Mouse (Mus musculus): ENCODE data around the gene H2-DMb2. TPM values are rescaled to one million over a fixed set of nuclear protein-coding genes. Genes with fewer than 3 reads are reported as not detected.
"Not testable (repeated sequence)": the region's sequence is repeated elsewhere in the genome, so short reads cannot be mapped to it uniquely, and the experiment has no call there.

Gene H2-DMb2
- polyA plus RNA-seq, 1 experiment: 0.18 TPM

DNA sequence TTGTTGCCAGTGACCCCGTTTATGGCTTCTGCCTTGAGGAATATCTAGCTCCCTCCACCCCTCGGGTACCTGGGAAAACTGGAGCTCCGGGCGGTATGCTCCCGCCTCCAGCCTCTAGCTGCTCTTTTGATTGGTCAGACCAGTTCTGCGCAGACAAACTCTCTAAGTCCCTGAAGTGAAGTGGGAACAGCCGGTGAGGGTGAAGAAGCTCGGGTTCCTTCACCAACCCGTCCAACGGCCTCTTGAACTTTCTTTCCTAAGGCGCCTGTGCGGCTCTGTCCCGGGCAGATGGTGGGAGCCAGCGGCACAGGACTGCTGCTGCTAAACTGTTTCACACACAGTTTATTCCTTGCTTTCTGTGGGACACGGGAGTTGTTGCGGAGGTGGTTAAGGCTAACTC, 3.7 kb upstream of the H2-DMb2 start:
- peak; percentile 42 for DNase-seq (ENCODE audit: low read depth)
- TF ChIP-seq POLR2A (IDR thresholded peaks at IDR 0.05; ENCODE audit: borderline replicate concordance, extremely low read depth, insufficient read depth, insufficient read length, poor library complexity, severe bottlenecking) (no peak), CTCF (IDR thresholded peaks at IDR 0.05; ENCODE audit: borderline replicate concordance, extremely low read depth, insufficient read depth, insufficient read length) (no peak)

DNA sequence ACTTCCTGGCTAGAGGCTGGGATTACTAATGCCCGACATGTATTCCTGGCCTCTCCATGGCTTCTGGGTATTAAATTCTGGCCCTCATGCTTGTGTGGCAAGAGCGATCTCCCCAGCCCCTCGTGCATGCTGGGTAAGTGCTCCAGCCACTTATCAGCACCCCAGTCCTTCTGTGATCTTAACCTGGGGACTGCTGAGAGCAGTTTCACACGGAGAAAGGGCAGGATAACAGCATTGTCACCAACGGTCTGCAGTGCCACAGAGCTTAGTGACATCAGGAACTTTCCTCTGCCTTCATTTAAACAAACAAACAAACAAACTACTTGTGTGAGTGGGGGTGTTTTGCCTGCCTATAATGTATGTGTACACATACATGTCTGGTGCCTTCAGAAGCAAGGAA, 2.9 kb upstream of the H2-DMb2 start:
- DNase-seq (ENCODE audit: low read depth): no peak
- TF ChIP-seq POLR2A (IDR thresholded peaks at IDR 0.05; ENCODE audit: borderline replicate concordance, extremely low read depth, insufficient read depth, insufficient read length, poor library complexity, severe bottlenecking) (no peak), CTCF (IDR thresholded peaks at IDR 0.05; ENCODE audit: borderline replicate concordance, extremely low read depth, insufficient read depth, insufficient read length) (no peak)

DNA sequence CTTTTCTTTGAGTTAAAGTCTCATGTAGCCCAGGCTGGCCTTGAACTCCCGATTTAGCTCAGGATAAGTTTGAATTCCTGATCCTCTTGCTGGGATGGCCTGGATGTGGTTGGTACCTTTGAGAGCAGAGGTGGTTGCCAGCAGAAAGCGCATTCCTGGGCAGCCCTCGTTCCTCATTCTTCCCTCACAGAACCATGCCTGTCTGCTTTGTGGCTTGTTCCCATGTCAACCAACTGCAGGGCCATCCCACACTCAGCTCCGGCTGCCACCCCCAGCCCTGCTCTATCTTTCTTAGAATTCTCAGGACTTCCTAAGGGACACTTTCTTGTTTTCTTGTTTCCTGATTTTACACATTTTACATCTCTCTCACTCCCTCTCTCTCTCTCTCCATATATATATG, 1.7 kb upstream of the H2-DMb2 start:
- no peak for TF ChIP-seq POLR2A (IDR thresholded peaks at IDR 0.05; ENCODE audit: borderline replicate concordance, extremely low read depth, insufficient read depth, insufficient read length, poor library complexity, severe bottlenecking)
- no peak for TF ChIP-seq CTCF (IDR thresholded peaks at IDR 0.05; ENCODE audit: borderline replicate concordance, extremely low read depth, insufficient read depth, insufficient read length)
- no peak for DNase-seq (ENCODE audit: low read depth)

DNA sequence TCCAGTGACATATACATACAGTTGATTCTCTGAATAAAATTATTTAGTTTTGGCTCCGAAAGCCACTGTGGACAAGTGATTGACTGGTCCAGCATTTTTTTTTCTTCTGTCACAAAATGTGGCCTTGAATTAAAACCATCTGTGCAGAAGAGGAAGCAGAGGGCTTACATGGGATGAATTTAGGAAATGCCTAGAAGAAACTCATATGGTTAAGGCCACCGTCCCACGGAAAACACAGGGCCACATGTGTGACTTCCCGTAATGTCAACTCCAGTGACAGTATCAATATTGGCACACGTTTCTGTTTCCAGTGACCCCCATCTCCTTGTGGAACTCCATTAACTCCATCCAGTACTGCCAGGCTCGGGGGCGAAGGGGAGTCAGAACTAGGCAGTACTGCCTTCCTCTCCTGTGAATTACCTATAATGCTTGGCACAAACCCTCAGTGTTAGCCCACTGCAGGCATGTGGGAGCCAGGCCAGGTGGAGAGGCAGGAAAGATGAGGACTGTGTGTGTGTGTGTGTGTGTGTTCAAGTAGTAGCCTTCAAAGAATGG, 574 bp upstream of the H2-DMb2 start:
- TF ChIP-seq POLR2A (IDR thresholded peaks at IDR 0.05; ENCODE audit: borderline replicate concordance, extremely low read depth, insufficient read depth, insufficient read length, poor library complexity, severe bottlenecking) (no peak), CTCF (IDR thresholded peaks at IDR 0.05; ENCODE audit: borderline replicate concordance, extremely low read depth, insufficient read depth, insufficient read length) (no peak)
- no peak for DNase-seq (ENCODE audit: low read depth)

DNA sequence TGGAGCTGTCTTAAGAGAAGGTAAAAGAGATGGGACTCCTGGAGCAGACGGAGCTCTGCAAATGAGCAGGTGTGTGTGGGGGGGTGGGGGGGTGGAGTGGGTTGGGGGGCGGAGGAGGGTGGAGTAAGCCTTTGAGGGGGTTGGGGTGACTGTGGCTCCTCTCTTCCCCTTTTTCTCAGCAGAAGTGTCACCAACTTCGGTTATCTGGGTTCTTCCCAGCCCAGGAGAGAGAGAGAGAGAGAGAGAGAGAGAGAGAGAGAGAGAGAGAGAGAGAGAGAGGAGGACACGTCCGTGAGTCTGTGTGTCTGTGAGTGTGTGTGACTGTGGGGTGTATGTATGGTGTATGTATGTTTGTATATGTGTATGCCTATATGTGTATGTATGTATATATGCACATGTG, 354 bp downstream of the H2-DMb2 start:
- TF ChIP-seq CTCF (IDR thresholded peaks at IDR 0.05; ENCODE audit: borderline replicate concordance, extremely low read depth, insufficient read depth, insufficient read length) (no peak), POLR2A (IDR thresholded peaks at IDR 0.05; ENCODE audit: borderline replicate concordance, extremely low read depth, insufficient read depth, insufficient read length, poor library complexity, severe bottlenecking) (no peak)
- DNase-seq (ENCODE audit: low read depth): no peak

DNA sequence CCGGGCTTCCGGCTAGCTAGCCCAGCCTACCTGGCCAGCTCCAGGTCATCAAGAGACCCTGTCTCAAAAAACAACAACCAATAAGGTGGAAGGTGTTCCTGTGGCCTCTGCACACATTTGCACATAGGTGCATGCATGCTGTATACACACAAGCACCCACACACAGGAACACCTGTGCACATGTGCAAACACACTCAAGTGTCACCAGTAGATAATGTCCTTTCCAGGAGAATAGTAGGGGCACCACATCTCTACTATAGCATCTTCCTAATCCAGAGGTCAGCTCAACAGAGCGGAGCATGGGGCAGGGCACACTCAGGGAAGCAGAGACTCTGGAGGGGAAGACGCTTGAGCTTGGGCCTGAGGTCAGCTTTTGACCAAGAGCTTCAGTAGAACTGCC, 1.1 kb downstream of the H2-DMb2 start:
- not testable (repeated sequence) for DNase-seq (ENCODE audit: low read depth)

DNA sequence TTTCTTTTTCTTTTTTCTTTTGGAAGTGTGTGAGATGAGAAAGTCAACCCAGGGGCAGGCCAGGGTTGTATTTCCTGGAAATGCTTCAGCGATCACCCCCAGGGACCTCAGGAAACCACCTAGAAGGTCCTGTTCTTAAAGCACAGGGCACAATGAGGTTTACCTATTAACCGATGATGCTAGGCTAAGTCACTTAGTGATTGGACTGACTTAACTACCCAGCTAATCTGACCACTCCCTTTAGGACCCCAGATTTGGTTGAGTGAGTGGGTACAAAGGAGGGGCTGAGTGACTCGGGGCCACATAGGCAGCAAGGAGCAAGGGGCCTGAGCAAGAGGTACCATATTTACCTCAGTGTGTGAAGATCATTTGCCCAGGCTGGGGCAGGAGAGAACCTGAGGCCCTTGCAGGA, 1.9 kb downstream of the H2-DMb2 start:
- TF ChIP-seq CTCF (IDR thresholded peaks at IDR 0.05; ENCODE audit: borderline replicate concordance, extremely low read depth, insufficient read depth, insufficient read length) (no peak), POLR2A (IDR thresholded peaks at IDR 0.05; ENCODE audit: borderline replicate concordance, extremely low read depth, insufficient read depth, insufficient read length, poor library complexity, severe bottlenecking) (no peak)
- DNase-seq (ENCODE audit: low read depth): no peak

DNA sequence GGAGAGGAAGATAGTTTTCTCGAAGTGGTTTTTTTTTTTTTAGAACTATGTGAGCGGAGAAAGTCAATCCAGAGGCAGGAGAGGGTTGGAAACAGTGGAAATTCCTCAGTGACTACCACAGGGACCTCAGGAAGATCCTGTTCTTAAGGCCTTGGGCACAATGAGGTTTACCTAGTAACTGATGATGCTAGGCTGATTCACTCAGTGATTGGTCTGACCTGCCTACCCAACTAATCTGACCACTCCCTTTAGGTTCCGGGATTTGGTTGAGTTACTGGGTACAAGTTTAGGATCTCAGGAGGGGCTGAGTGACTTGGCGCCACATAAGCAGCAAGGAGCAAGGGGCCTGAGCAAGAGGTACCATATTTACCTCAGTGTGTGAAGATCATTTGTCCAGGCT, 9.8 kb downstream of the H2-DMb2 start, which contains the start of gene H2-DMb1:
Gene H2-DMb1 (plus strand): TSS at position 150 of the 400 bp plus-strand sequence.
- peak; percentile 56 for DNase-seq (ENCODE audit: low read depth)
- TF ChIP-seq CTCF (IDR thresholded peaks at IDR 0.05; ENCODE audit: borderline replicate concordance, extremely low read depth, insufficient read depth, insufficient read length) (no peak), POLR2A (IDR thresholded peaks at IDR 0.05; ENCODE audit: borderline replicate concordance, extremely low read depth, insufficient read depth, insufficient read length, poor library complexity, severe bottlenecking) (no peak)

DNA sequence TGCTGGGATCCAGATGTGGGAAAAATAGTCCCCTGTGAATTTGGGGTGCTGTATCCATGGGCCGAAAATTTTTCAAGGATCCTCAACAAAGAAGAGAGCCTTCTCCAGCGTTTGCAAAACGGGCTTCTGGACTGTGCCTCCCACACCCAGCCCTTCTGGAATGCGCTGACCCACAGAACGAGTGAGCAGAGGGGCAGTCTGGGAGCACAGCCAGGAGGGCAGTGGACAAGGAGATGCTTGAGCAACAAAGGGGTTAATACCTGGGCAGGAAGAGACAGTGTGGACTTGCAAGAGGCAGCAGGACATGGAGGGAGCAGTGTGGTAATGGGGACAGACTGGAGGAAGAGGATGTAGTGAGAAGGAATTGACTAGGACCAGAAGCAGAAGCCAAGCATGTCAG, 12.4 kb downstream of the H2-DMb2 start:
- no peak for DNase-seq (ENCODE audit: low read depth)
- TF ChIP-seq POLR2A (IDR thresholded peaks at IDR 0.05; ENCODE audit: borderline replicate concordance, extremely low read depth, insufficient read depth, insufficient read length, poor library complexity, severe bottlenecking): no peak
- TF ChIP-seq CTCF (IDR thresholded peaks at IDR 0.05; ENCODE audit: borderline replicate concordance, extremely low read depth, insufficient read depth, insufficient read length): no peak

DNA sequence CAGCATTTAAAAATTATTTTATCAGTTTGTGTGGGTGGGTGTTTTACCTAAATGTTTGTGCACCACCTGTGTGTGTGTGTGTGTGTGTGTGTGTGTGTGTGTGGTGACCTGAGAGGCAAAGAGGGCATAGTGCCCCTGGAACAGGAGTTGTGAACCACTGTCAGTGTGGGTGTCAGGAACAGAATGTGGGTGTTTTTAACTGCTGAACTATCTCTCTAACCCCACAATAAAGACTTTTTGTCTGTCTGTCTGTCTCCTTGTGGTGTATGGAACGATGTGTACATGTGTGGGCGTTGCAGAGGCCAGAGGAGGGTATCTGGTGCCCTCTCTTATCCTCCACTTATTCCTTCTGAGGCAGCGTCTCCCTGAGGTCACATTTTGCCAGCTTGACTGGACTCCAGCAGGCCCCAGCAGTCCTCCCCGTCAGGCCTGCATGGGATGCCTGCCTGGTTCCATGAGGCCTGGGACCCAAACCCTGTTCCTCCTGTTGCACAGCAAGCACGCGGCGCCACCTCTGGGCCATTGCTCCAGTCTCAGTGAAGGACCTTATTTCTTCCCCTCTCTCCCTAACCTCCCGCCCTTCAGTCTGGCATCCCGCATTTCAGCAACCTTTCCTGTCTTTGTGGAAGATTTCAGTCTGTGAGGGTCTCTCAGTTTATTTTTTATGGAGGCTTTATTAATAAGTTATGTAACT, 21.2 kb downstream of the H2-DMb2 start:
- no peak for DNase-seq (ENCODE audit: low read depth)
- TF ChIP-seq POLR2A (IDR thresholded peaks at IDR 0.05; ENCODE audit: borderline replicate concordance, extremely low read depth, insufficient read depth, insufficient read length, poor library complexity, severe bottlenecking): no peak
- 0 out of 2 replicates have a peak, but pooled peaks have one; percentile 11 for TF ChIP-seq CTCF (IDR thresholded peaks at IDR 0.05; ENCODE audit: borderline replicate concordance, extremely low read depth, insufficient read depth, insufficient read length)

DNA sequence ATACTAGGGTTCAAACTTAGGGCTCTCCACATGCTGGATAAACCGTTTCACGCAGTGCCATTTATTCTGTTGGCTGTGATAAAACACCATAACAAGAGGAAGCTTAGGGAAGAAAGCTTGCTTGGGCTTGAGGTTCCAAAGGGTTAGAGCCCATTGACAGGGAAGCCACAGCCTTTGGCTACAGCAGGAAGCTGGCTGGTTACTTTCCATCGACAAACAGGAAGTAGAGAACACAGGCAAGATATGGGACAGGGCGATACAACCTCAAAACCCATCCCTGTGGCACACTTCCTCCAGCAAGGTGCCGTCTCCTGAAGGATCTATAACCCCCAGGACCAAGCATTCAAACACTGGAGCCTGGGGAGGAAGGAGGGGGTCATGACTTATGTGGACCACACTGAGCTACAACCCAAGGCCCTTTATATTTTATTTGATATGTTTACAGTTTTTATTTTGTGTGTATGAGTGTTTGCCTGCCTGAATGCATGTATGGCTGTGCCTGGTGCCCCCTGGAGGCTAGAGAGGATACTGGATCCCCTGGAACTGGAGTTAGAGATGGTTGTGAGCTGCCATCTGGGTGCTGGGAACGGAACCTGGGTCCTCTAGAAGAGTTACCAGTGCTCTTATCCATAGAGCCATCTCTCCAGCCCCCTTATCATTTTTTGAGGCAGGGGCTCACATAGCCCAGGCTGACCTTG, 22.1 kb downstream of the H2-DMb2 start:
- TF ChIP-seq POLR2A (IDR thresholded peaks at IDR 0.05; ENCODE audit: borderline replicate concordance, extremely low read depth, insufficient read depth, insufficient read length, poor library complexity, severe bottlenecking): no peak
- TF ChIP-seq CTCF (IDR thresholded peaks at IDR 0.05; ENCODE audit: borderline replicate concordance, extremely low read depth, insufficient read depth, insufficient read length): peak; percentile 11; the same call in 1 of the 2 replicates
- DNase-seq (ENCODE audit: low read depth): no peak

DNA sequence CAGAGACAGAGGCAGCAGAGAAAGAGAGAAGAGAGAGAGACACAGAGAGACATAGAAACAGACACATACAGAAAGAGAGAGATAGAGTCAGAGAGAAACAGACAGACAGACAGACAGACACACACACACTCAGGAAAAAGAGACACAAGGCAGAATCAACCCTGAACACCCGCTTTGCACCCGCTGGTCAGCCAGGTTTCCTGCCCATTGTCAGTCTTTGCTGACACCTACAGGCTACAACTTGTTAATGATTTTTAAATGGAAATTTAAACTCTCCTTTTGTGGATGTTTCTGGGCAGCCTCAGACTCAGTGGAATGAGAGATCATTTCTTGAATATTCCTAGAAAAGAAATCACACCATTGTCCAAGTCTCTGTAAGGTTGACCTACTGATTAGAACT, 26.2 kb downstream of the H2-DMb2 start:
- TF ChIP-seq POLR2A (IDR thresholded peaks at IDR 0.05; ENCODE audit: borderline replicate concordance, extremely low read depth, insufficient read depth, insufficient read length, poor library complexity, severe bottlenecking) (no peak), CTCF (IDR thresholded peaks at IDR 0.05; ENCODE audit: borderline replicate concordance, extremely low read depth, insufficient read depth, insufficient read length) (peak; percentile 67)

More for the DNA sequence above, 26.2 kb downstream of the H2-DMb2 start:
- peak; percentile 66 for DNase-seq (ENCODE audit: low read depth)
